Mouse (Mus musculus): ENCODE data around the gene Wrap73. TPM values are rescaled to one million over a fixed set of nuclear protein-coding genes. Genes with fewer than 3 reads are reported as not detected.

Gene Wrap73
- 23.3 and 29.7 TPM in 2 replicates for total RNA-seq (2014; fragmentation: Nextera tagmentation)
- total RNA-seq (2017), result 8.9 and 10.9 TPM in 2 replicates

- peak; percentile 98 for ATAC-seq (replicated peaks; ENCODE audit: low FRiP score, low TSS enrichment, poor library complexity, severe bottlenecking)
Measured at GRCm38 (mm10) chr4:154142211-154143040, at the start of gene Wrap73. Gene Wrap73 (plus strand): TSS chr4:154142372.

DNA sequence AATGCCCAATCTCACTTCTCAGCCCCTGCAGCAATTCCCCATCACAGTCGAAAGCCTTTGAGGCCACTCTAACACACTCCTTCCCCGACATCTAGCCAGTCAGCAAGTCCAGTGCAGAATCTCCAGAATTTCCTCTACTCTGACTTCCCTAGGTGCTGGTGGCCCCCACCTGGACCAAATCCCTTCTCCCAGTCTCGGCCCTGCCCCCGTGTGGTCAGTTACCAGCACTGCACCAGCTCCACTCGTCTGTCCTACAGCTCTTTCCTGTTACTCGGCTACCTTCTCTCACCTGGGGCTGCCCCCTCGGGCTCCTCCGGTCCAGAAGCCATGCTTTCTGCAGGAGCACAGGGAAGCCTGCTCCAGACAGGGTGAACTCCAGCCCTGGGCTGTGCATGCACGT lies 49.0 kb upstream of the Wrap73 start:
- ATAC-seq (replicated peaks; ENCODE audit: low FRiP score, low TSS enrichment, poor library complexity, severe bottlenecking), result peak; percentile 70

GRCm38 (mm10) chr4:154096111-154096510 lies 46.1 kb upstream of the Wrap73 start:
- no peak for ATAC-seq (replicated peaks; ENCODE audit: low FRiP score, low TSS enrichment, poor library complexity, severe bottlenecking)

DNA sequence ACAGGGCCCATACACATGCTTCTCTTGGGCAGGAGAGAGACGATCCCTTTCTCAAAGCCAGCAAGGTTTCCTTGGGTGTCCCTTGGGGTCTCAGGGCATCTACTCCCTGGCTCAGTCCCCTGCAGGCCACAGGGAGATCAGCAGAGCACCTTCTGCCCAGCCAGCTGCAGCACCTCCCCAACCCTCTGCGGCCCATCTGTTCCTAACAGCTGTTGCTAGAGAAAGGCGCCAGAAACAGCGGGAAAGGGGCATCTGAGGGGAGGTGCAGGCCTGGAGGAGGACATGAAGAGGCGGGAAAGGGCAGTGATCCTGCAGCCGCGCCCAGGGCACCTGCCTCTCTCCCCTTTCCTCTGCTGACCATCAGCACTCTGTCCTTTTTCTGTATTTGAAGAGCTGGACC lies 42.8 kb upstream of the Wrap73 start:
- ATAC-seq (replicated peaks; ENCODE audit: low FRiP score, low TSS enrichment, poor library complexity, severe bottlenecking), result no peak

GRCm38 (mm10) chr4:154103386-154103785 lies 38.8 kb upstream of the Wrap73 start:
- ATAC-seq (replicated peaks; ENCODE audit: low FRiP score, low TSS enrichment, poor library complexity, severe bottlenecking), result no peak

DNA sequence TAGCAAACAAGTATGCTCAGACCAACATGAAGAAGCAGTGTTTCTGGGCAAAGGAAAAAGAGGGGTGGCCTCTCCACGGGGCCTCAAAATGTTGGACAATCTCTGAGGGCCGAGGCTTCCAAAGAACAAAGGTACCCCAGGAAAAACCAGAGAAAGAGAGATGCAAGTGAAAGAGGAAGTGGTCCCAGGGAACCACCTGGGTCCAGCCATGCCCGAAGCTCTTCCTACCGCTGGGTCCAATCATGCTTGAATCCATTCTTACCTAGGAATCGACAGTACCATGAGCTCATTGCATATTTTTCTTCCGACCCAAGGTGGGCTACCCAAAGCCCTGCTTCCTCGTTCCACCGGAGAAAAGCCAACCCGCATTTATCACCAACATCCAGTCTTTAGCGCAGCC lies 38.3 kb upstream of the Wrap73 start:
- no peak for ATAC-seq (replicated peaks; ENCODE audit: low FRiP score, low TSS enrichment, poor library complexity, severe bottlenecking)

GRCm38 (mm10) chr4:154105381-154106001 lies 36.7 kb upstream of the Wrap73 start:
- ATAC-seq (replicated peaks; ENCODE audit: low FRiP score, low TSS enrichment, poor library complexity, severe bottlenecking), result peak; percentile 80

GRCm38 (mm10) chr4:154106497-154107061 lies 35.6 kb upstream of the Wrap73 start:
- ATAC-seq (replicated peaks; ENCODE audit: low FRiP score, low TSS enrichment, poor library complexity, severe bottlenecking), result no peak

DNA sequence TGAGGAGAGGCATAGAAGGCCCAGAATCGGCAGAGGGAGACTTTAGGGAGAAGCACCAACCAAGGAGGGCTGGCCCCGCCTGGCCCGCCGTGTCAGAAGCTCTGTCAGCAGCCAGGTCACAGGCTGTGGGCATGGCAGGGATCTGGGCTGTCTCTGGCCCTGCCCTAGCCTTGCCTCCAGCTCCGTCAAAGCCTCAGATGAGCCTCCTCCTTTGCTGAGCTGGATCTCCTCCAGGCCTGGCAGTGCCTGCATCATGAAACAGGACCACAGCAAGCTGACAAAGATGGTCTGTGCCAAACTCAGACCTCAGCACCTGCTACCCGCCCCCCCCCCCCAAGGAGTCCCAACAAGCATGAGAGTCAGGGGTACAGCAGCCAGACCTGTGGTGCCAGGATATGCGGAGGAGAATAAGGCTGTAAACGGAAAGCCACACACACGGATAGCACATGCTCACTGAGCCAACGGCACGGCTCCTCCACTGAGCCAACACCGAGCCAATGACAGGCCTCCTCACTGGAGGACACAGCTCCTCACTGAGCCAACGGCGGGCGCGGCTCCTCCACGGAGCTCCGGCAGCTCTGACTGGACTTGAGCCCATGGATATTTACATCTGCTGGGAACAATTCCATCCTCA lies 32.8 kb upstream of the Wrap73 start:
- no peak for ATAC-seq (replicated peaks; ENCODE audit: low FRiP score, low TSS enrichment, poor library complexity, severe bottlenecking)

DNA sequence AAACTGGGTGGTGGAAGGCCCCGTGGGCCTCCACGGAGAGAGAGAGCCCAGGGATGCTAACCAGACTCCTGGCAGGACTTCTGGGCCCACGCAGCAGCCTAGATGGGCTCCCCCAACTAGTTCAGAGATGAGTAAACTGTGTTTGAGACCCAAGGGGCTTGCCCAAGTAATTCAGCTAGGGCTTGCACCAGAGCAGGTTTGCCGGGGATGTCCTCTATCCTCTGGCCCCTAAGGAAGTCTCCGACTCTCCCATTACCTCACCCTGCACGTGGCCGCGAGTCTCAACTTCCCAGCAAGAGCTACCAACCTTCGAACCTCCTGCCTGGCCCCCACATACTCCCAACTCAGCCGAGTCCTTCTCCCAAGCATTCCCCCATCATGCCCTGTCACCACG lies 32.3 kb upstream of the Wrap73 start:
- ATAC-seq (replicated peaks; ENCODE audit: low FRiP score, low TSS enrichment, poor library complexity, severe bottlenecking), result no peak

- ATAC-seq (replicated peaks; ENCODE audit: low FRiP score, low TSS enrichment, poor library complexity, severe bottlenecking), result no peak
Measured at GRCm38 (mm10) chr4:154116421-154116820, 25.8 kb upstream of the Wrap73 start.

GRCm38 (mm10) chr4:154118782-154119181 lies 23.4 kb upstream of the Wrap73 start:
- peak; percentile 53 for ATAC-seq (replicated peaks; ENCODE audit: low FRiP score, low TSS enrichment, poor library complexity, severe bottlenecking)

DNA sequence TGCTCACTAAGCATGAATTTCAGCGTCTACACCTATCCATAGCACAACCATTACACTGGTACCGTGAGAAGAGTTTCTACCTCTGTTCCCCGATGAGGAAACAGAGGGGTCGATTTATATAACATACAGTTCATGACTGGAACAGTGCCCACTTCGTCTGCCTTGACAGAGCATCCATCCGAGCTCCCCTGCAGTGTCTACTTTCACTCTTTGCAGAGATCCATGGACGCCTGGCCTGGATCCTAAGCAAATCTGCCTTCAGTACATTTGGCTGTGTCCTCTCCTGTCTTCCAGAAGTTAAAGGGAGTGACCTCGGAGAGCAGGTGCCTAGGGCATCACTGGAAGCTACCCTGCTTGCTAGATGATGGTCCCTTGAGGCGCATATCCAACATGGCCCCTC lies 23.0 kb upstream of the Wrap73 start:
- ATAC-seq (replicated peaks; ENCODE audit: low FRiP score, low TSS enrichment, poor library complexity, severe bottlenecking), result no peak

DNA sequence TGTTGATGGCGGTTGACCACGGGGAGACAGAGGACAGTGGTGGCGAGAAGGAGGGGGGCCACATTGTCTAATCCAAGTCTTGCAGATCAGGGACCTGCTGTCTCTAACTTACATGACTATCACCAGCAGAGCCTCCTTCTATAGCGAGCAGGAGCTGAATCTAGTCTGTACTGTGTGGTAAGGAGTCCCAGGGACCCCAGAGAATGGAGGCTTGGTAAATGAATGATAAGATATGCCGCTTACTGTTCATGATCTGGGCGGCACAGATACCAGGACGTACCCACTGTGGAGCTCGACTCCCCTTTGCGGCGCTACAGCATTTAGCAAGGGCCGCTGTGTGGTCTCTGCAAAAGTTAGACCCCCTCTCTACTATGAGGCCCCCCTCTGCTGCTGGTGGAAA lies 20.4 kb upstream of the Wrap73 start:
- peak; percentile 84 for ATAC-seq (replicated peaks; ENCODE audit: low FRiP score, low TSS enrichment, poor library complexity, severe bottlenecking)

DNA sequence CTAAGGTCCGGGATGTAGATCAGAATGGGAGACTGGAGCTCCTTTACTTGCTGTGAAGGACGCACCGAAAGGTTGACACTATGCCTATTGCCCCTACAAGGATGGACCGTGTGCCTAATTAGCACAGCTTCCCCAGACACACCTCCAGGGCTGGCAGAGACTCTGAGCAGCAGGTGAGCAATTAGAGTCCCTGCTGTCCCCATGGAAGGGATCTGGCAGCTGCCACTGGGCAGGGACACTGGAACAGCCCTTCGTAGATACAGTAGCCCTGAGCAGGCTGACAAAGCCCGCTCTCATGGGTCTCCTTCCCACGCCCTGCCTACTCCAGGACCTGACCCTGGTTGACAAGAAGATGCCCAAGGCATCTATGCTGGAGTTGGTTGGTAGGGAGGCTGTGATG lies 19.8 kb upstream of the Wrap73 start:
- ATAC-seq (replicated peaks; ENCODE audit: low FRiP score, low TSS enrichment, poor library complexity, severe bottlenecking), result peak; percentile 15; the same call in 1 of the 2 replicates

DNA sequence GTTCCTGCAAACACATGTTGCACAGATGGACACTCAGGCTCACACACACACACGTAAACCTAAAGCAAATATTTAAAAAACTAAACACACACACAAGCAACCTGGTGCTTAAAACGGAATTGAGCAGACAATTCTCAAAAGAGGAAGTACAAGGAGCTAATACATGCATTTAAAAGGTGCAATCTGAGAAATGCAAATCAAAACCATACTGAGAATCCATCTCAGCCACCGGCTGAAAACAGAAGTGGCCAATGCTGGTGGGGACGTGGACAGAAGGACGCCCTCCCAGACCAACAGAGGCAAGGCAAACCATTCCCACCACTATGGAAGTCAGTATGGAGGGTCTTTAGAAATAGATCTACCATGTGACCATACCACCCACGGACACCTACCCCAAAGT lies 18.6 kb upstream of the Wrap73 start:
- no peak for ATAC-seq (replicated peaks; ENCODE audit: low FRiP score, low TSS enrichment, poor library complexity, severe bottlenecking)

GRCm38 (mm10) chr4:154125202-154125601 lies 17.0 kb upstream of the Wrap73 start:
- no peak for ATAC-seq (replicated peaks; ENCODE audit: low FRiP score, low TSS enrichment, poor library complexity, severe bottlenecking)

DNA sequence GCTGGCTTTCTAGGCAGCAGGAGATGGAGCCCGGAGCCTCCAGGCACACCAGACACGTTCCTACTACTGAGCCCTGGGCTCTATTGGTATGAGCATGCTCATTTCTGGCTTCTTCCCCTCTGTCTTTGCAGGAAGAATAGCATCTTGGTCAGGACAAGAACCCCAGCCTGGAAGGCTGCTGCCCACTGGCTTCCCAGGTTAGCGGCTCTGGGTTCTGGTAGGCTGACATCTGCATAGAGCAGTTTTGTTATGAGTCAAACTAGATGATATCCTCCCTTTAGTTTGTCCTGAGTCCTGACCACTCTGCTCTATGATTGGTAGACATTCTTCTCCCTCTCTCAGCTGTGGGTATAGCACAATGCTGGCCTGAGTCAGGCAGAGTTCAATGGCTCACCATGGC lies 14.9 kb upstream of the Wrap73 start:
- ATAC-seq (replicated peaks; ENCODE audit: low FRiP score, low TSS enrichment, poor library complexity, severe bottlenecking), result no peak

- no peak for ATAC-seq (replicated peaks; ENCODE audit: low FRiP score, low TSS enrichment, poor library complexity, severe bottlenecking)
Measured at GRCm38 (mm10) chr4:154129950-154130349, 12.2 kb upstream of the Wrap73 start.

GRCm38 (mm10) chr4:154131894-154132293 lies 10.3 kb upstream of the Wrap73 start:
- ATAC-seq (replicated peaks; ENCODE audit: low FRiP score, low TSS enrichment, poor library complexity, severe bottlenecking), result no peak
